In the genomic region with DNA sequence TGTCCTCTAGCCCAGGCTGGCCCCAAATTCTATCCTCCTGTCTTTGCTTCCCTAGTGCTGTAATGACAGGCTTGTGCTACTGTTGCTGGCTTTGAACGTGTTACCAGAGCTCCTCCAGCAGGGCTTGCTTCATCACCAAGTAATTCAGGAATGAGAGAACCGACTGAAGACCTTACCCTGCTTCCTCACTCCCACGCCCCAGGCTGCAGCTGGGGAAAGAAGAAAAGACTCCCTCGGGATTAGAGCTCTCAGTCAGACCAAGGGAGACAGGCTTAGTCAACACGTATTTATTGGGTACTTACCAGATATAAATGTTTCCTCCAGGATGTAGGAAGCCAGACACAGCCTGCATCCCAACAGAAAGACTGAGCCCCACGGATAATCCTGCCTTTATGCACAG, we compare ENCODE assay signal across 13 mouse cellular contexts.
"Had no signal": no experiment of that assay in that cellular context is flagged by ENCODE, and none has a peak within 500 bp of the region (broad histone marks: within the 10 kb centered on the region; RNA-seq: fewer than 3 reads in every experiment).

No protein-coding gene starts in this region.

- H3K9me3 ChIP-seq: liver, embryonic 13.5 days; lung, embryonic 15.5 days had no signal

- H3K4me2 ChIP-seq: liver, embryonic 13.5 days; lung, embryonic 15.5 days; midbrain, embryonic 11.5 days had no signal

- DNase-seq: kidney, adult 2 months; kidney, postnatal 25 days; layer of hippocampus, adult 9-11 months; liver, embryonic 13.5 days; lung, postnatal 14 days; midbrain, embryonic 14.5 days; thymus, adult 18-20 months; thymus, postnatal 4 days had no signal

- H3K9ac ChIP-seq: liver, embryonic 13.5 days; lung, embryonic 15.5 days had no signal

- H3K4me3 ChIP-seq: layer of hippocampus, adult 2 months; liver, embryonic 13.5 days; lung, embryonic 15.5 days had no signal

- H3K4me1 ChIP-seq: liver, embryonic 13.5 days; lung, embryonic 15.5 days had no signal

- H3K36me3 ChIP-seq: liver, embryonic 13.5 days; lung, embryonic 15.5 days had no signal

- H3K27ac ChIP-seq: kidney, postnatal 0 days; layer of hippocampus, adult 2 months; liver, embryonic 13.5 days; lung, embryonic 15.5 days; macrophage had no signal
